Mouse (Mus musculus) heart, embryonic 12.5 days (tissue): ENCODE data around the gene Cul4b. TPM values are rescaled to one million over a fixed set of nuclear protein-coding genes. Genes with fewer than 3 reads are reported as not detected.
"Not testable (repeated sequence)": the region's sequence is repeated elsewhere in the genome, so short reads cannot be mapped to it uniquely, and the experiment has no call there.

Experiments
- ATAC-seq: fragments of 200-750 bp; cut with Nextera tagmentation; 2 replicates; pipeline ENCODE4 v1.8.0; 2017; ENCODE audit warnings: moderate TSS enrichment, moderate library complexity; ENCODE audit not compliant: insufficient number of reproducible peaks, low FRiP score
- H3K27ac ChIP-seq: fragments of 300-500 bp; sonication (generic); 2 replicates; pipeline ENCODE4 v1.5.1; 2016; ENCODE audit warnings: mild to moderate bottlenecking, moderate library complexity; ENCODE audit not compliant: poor library complexity, severe bottlenecking
- H3K27me3 ChIP-seq: fragments of 300-500 bp; sonication (generic); replicated peaks from 2 replicates; pipeline ENCODE4 v1.6.1; 2016; ENCODE audit warnings: mild to moderate bottlenecking, moderate library complexity
- H3K36me3 ChIP-seq: fragments of 300-500 bp; sonication (generic); 2 replicates; pipeline ENCODE4 v1.6.1; 2016; ENCODE audit warnings: mild to moderate bottlenecking, moderate library complexity
- H3K4me1 ChIP-seq: fragments of 300-500 bp; sonication (generic); replicated peaks from 2 replicates; pipeline ENCODE4 v1.6.1; 2016; ENCODE audit warnings: mild to moderate bottlenecking
- H3K4me2 ChIP-seq: fragments of 300-500 bp; sonication (generic); 2 replicates; pipeline ENCODE4 v1.6.1; 2016; ENCODE audit warnings: mild to moderate bottlenecking, moderate library complexity
- H3K4me3 ChIP-seq: fragments of 300-500 bp; sonication (generic); 2 replicates; pipeline ENCODE4 v1.5.1; 2016; ENCODE audit warnings: mild to moderate bottlenecking
- H3K9ac ChIP-seq: fragments of 300-500 bp; sonication (generic); 2 replicates; pipeline ENCODE4 v1.6.1; 2016; ENCODE audit warnings: mild to moderate bottlenecking, moderate library complexity
- H3K9me3 ChIP-seq: fragments of 300-500 bp; sonication (generic); replicated peaks from 2 replicates; pipeline ENCODE4 v1.6.1; 2016; ENCODE audit warnings: mild to moderate bottlenecking, moderate library complexity
- WGBS: fragments of 180-500 bp; shearing (Covaris S2); methylation state at CpG from one replicate; pipeline ENCODE4 v1.1.7; 2016; 5-methylcytosine and 5-hydroxymethylcytosine counted together
- polyA plus RNA-seq: library from polyadenylated mRNA; unstranded; fragments of >200 nt; fragmentation: Nextera tagmentation; extraction: Ambion mirVana; gene quantifications from 2 replicates; pipeline ENCODE4 v1.2.1, GENCODE M21; 2016

Cul4b gene
- polyA plus RNA-seq, 1 experiment from 2014 or later = 34.1 TPM

DNA sequence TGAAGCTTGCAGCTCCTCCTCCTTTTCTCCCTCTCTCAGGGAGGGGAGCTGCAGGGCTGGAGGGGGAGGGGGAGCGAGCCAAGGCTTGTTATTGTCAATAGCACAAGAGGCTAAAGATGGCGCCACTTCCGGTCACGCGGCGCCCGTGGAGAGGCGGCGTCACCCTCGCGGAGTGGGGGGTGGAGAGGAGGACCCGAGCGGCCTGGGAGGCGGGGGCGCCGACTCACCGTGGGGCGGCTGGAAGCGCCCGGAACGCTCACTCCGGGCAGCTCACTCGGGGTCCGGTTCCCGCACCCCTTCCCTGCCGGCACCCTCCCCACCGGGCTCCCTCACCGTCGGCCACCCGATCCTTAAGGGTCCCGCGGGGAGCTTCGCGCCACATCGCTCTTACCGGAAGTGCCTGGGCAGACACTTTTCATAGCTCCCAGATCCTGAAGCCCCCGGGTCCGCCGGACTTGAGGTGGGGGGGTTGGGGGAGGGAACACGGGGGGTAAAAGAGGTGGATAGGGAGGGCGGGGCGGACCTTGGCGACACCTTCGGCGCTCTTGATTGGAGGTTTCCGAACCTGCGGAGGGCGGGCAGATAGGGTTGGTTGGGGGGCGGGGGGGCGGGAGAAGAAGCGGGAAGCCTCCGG lies 11.3 kb downstream of the Cul4b start:
- WGBS = 18% methylated on average over 46 of the region's 52 CpGs
- Histone ChIP-seq H3K27me3 (no peaks in the 10 kb centered on the region), H3K4me1 (peaks cover 4% of the 10 kb centered on the region; the same call in 1 of the 2 replicates), H3K27ac (peak overlapping the region; percentile 98), H3K36me3 (peaks cover 9% of the 10 kb centered on the region), H3K4me2 (peak overlapping the region; percentile 75), H3K4me3 (peak overlapping the region; percentile 64), H3K9me3 (no peaks in the 10 kb centered on the region), H3K9ac (peak overlapping the region; percentile 71)
- ATAC-seq = peak; percentile 94

DNA sequence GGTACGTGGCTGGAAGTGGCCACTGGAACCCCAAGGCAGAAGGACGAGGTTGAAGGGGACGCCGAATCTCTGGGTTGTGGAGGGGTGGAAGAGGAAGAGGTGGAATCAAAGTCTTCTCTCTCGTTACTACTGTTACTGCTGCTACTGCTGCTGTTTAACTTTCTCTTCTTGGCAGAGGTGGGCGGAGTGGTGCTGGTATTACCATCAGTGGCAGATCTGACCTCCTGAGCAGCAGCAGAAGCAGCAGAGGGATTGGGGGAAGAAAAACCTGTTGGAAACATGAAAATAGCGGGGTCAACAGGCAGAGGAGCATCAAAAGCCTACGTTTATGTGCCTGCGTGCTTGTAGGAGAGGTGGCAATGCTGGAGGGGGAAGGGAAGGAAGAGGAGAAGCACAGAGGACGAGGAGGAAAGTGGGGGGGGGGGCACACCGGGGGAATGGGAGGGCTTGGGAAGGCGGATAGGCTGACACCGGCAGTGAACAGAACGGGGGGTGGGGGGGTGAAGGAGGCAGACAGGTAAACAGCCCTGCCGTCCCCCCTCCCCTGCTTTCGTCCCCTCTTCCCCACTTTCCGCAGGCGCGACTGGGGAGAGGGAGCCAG lies 12.0 kb downstream of the Cul4b start:
- peak overlapping the region; percentile 98 for H3K27ac ChIP-seq
- H3K27me3 ChIP-seq = no peaks in the 10 kb centered on the region
- 12% methylated on average over 15 of the region's 19 CpGs for WGBS
- H3K4me3 ChIP-seq = peak overlapping the region; percentile 64
- H3K4me1 ChIP-seq = peaks cover 4% of the 10 kb centered on the region; the same call in 1 of the 2 replicates
- H3K9ac ChIP-seq = peak overlapping the region; percentile 70
- ATAC-seq = no peak
- peak overlapping the region; percentile 75 for H3K4me2 ChIP-seq
- no peaks in the 10 kb centered on the region for H3K9me3 ChIP-seq
- H3K36me3 ChIP-seq = peaks cover 13% of the 10 kb centered on the region

DNA sequence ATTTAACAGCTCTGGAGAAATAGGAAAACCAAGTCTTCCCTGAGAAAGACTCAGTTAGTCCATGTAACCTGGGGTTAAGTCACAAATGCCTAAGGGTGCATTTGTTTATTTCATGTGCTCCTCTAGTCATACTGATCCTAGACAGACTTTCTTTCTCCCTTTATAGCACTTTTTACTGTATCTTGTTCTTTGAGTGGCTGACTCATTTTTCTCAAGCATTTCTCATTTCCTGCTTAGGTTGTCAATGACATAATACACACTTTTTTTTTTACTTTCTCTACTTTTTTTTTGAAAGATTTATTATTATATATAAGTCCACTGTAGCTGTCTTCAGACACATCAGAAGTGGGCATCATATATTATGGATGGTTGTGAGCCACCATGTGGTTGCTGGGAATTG lies 22.7 kb downstream of the Cul4b start:
- Histone ChIP-seq H3K36me3 (0 out of 2 replicates have a peak, but pooled peaks cover 5% of the 10 kb centered on the region), H3K27ac (no peak overlapping the region), H3K4me3 (no peak overlapping the region), H3K4me1 (no peaks in the 10 kb centered on the region), H3K9ac (no peak overlapping the region), H3K4me2 (no peak overlapping the region), H3K27me3 (no peaks in the 10 kb centered on the region), H3K9me3 (no peaks in the 10 kb centered on the region)
- no peak for ATAC-seq

DNA sequence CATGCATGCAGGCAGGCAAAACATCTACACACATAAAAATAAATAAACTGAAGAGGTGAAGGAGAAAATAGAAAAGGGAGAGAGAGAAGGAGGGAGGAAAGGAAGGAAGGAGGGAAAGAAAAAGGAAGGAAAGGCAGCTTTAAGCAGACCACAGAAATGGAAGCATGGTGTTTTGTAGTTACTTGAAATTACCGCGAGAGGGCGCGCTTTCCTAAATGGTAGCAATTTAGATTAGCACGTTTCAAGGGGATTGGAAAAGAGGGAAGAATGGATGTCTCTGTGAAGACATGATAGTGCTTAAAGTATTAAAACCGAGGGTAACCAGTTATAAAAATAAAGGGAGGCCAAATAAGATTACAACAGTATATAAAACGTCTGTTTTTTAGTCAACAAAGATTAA lies 61.4 kb downstream of the Cul4b start:
- Histone ChIP-seq H3K9me3 (no peaks in the 10 kb centered on the region), H3K4me1 (no peaks in the 10 kb centered on the region), H3K4me2 (no peak overlapping the region), H3K4me3 (no peak overlapping the region), H3K27ac (no peak overlapping the region), H3K36me3 (no peaks in the 10 kb centered on the region), H3K27me3 (no peaks in the 10 kb centered on the region), H3K9ac (no peak overlapping the region)
- 3% methylated on average over 7 of the region's 7 CpGs for WGBS
- ATAC-seq = no peak

DNA sequence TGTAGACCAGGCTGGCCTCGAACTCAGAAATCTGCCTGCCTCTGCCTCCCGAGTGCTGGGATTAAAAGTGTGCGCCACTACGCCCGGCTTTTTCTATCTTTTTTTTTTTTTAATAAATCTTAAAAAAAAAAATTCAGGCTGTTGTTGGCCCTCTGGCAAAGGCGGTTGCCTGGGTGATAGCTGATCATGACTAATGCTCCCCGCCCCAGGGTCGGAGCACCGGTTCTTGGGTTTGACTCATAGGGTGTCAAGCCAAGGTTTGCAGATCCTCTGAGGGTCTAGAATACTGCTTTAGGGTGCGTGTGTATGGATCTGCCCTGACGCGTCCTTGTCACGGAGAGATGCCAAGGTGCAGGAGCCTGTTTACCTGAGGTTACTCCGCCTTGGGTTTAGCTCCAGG lies 71.2 kb downstream of the Cul4b start:
- no peaks in the 10 kb centered on the region for H3K36me3 ChIP-seq
- H3K9me3 ChIP-seq = no peaks in the 10 kb centered on the region
- H3K4me1 ChIP-seq = no peaks in the 10 kb centered on the region
- H3K4me3 ChIP-seq = no peak overlapping the region
- H3K9ac ChIP-seq = no peak overlapping the region
- H3K27me3 ChIP-seq = no peaks in the 10 kb centered on the region
- 83% methylated on average over 14 of the region's 14 CpGs for WGBS
- H3K27ac ChIP-seq = no peak overlapping the region
- no peak overlapping the region for H3K4me2 ChIP-seq
- ATAC-seq = no peak

DNA sequence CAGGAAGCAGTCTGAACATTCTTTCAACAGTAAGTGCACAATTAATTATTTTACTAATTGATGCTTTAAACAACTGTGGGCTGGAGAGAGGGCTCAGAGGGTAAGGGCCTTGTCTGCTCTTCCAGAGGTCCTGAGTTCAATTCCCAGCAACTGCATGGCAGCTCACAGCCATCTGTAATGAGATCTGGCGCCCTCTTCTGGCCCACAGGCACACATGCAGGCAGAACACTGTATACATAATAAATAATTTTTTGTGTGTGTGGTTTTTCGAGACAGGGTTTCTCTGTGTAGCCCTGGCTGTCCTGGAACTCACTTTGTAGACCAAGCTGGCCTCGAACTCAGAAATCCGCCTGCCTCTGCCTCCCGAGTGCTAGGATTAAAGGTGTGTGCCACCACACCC lies 73.8 kb downstream of the Cul4b start:
- not testable (repeated sequence) for H3K27ac ChIP-seq, H3K4me3 ChIP-seq, H3K4me2 ChIP-seq, H3K9ac ChIP-seq, H3K4me1 ChIP-seq, H3K9me3 ChIP-seq, H3K36me3 ChIP-seq, H3K27me3 ChIP-seq, ATAC-seq
- 62% methylated on average over 5 of the region's 5 CpGs for WGBS

DNA sequence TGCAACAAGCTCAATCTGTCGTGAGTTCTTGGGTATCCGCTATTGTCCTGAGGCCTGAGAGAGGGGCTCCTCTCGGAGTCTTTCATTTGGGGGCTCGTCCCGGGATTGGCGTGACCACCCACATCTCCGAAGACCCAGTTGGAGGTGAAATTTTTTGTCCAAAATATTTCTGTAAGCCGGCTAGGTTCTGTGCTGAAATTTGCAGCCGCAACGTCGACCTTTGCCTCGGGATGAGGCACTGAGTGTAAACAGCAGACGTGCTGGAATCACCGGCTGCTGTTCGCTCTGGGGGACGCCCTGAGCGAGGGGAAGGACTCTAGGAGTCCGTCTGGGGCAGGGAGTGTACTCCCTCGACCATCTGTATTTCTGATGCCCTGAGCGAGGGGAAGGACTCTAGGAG lies 90.5 kb downstream of the Cul4b start:
- 26% methylated on average over 20 of the region's 20 CpGs for WGBS
- H3K4me2 ChIP-seq = peak overlapping the region; percentile 44
- H3K4me1 ChIP-seq, H3K27me3 ChIP-seq, ATAC-seq, H3K9ac ChIP-seq, H3K27ac ChIP-seq, H3K36me3 ChIP-seq, H3K9me3 ChIP-seq: not testable (repeated sequence)
- 0 out of 2 replicates have a peak overlapping the region, but pooled peaks have one; percentile 9 for H3K4me3 ChIP-seq

Other genes with a start within 250 kb of the Cul4b start
- gene Lamp2, start 119.7 kb downstream of the Cul4b start, polyA plus RNA-seq = 149 and 153 TPM in 2 replicates
- 53.7 and 58.9 TPM in 2 replicates for gene Mcts1, start 24.4 kb upstream of the Cul4b start, polyA plus RNA-seq
- 28.9 and 30.5 TPM in 2 replicates for gene C1galt1c1, start 58.9 kb upstream of the Cul4b start, polyA plus RNA-seq
- 1.8 and 2.0 TPM in 2 replicates for gene 6030498E09Rik, start 196.5 kb upstream of the Cul4b start, polyA plus RNA-seq